Mouse (Mus musculus) MN1 (cell line): ENCODE results near the gene Srsf3.
"Not testable (repeated sequence)": the region's sequence is repeated elsewhere in the genome, so short reads cannot be mapped to it uniquely, and the experiment has no call there.

Experiments used
- DNase-seq: peaks from one replicate; pipeline ENCODE4 v3.0.0-alpha.2; 2016; ENCODE audit warnings: low spot score

The Srsf3 gene

DNA sequence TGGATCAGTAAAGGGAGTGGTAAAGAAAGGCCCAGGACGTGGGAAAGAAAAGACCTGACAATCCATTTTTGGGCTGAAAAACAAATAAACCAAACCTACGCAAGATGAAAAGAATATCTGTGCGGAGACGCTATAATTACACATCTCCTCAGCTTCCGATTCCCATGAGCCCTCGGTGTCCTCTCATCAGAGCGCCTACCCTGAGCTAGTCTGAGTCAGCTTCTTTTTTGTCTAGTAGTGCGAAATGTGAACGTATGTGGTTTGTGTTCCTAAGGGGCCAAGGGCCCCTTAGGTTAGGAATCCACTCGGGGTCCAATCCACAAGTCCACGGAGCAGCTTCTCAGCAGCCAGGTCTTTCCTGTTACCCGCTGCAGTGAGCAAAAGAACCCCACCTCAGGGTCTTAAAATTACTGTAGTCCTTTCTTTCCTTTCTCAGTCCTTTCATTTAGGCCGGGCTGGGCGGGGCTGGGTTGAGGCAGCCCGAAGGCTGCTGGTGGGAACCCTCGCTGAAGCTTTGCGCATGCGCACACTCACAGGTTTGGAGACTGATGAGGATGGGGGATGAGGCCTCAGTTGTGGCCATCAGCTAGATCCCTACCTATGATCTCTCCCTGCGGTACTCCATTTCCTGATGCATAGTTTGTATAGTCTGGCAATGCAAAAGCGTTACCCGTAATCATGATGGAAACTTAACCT is 33.0 kb downstream of the Srsf3 start:
- no peak for DNase-seq

- DNase-seq: no peak
These were observed 33.5 kb downstream of the Srsf3 start for GRCm38 (mm10) chr17:29065971-29066370.

- DNase-seq: not testable (repeated sequence)
These were observed 35.0 kb downstream of the Srsf3 start for GRCm38 (mm10) chr17:29067416-29067815.

- no peak for DNase-seq
These were observed 35.4 kb downstream of the Srsf3 start for GRCm38 (mm10) chr17:29067847-29068246.

DNA sequence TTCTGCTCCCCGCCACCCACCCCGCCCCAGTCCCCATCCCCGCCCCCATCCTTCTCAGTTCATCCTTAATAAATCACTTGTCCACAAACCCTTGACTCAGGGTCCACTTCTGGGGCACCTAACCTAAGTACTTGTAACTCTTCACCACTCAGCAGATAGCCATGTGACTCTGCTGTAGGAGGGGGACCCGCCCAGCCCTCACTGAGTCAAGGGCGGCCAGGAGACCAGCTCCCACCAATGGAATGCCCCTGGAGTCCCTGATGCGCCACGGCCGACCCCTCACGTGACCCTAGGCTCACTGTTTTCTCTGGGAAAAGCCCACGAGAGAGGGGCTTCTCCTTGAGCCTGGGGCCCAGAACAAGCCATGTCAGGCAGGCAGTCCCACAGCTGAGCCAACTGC is 36.6 kb downstream of the Srsf3 start:
- no peak for DNase-seq

- DNase-seq: no peak
These were observed 39.4 kb downstream of the Srsf3 start for GRCm38 (mm10) chr17:29071820-29072219.

- peak; percentile 15 for DNase-seq
These were observed 40.4 kb downstream of the Srsf3 start for GRCm38 (mm10) chr17:29072701-29073307.

- no peak for DNase-seq
These were observed 40.9 kb downstream of the Srsf3 start for GRCm38 (mm10) chr17:29073313-29073712.

- DNase-seq: no peak
These were observed 41.7 kb downstream of the Srsf3 start for GRCm38 (mm10) chr17:29074085-29074484.

DNA sequence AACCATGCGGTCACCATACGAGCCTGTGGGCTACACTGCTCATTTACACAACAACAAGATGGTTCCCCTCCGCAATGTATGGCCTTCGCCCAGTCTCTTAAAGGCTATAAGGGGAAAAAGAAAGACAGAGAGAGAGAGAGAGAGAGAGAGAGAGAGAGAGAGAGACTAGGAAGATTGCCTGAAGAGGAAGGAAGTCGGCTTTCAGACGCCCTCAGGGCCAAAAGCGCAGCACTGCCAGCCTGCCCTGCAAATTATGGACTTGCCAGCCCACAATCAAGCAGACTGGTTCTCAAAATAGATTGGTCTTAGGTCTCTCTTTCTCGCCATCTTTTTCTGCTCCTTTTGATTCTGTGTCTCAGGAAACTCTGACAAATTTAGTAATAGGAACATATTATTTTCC is 43.8 kb downstream of the Srsf3 start:
- no peak for DNase-seq

DNA sequence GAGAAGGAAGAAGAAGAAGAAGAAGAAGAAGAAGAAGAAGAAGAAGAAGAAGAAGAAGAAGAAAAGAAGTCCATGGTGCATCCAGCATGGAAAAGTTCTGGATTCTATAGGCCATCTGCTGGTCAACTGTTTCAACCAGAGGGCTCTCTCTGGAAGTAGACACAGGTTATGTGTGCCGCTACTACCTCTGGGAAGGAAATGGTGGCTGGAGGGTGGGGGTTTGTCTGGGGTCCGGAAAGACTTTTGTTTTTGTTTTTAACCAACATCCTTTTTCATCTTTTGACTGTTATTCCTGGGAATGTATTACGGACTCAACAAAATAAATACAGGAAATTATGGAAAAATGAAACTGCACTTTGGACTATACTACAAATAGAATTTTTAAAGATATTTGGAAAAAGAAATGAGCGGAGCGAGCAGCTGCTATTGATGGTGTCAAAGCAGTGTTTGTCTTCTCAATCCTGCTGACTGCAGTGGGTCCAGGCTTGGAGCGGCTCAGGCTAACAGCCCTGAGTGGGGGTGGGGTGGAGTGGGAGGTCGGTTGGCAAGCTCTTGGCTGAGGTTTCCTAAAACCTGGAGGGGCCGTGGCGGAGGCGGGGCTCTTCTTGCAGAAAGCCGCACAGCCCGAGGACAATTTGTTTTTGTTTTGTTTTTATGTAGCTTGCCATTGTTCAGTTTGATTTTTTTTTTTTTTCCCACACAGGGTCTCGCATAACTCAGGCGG is 45.5 kb downstream of the Srsf3 start:
- peak; percentile 82 for DNase-seq

DNA sequence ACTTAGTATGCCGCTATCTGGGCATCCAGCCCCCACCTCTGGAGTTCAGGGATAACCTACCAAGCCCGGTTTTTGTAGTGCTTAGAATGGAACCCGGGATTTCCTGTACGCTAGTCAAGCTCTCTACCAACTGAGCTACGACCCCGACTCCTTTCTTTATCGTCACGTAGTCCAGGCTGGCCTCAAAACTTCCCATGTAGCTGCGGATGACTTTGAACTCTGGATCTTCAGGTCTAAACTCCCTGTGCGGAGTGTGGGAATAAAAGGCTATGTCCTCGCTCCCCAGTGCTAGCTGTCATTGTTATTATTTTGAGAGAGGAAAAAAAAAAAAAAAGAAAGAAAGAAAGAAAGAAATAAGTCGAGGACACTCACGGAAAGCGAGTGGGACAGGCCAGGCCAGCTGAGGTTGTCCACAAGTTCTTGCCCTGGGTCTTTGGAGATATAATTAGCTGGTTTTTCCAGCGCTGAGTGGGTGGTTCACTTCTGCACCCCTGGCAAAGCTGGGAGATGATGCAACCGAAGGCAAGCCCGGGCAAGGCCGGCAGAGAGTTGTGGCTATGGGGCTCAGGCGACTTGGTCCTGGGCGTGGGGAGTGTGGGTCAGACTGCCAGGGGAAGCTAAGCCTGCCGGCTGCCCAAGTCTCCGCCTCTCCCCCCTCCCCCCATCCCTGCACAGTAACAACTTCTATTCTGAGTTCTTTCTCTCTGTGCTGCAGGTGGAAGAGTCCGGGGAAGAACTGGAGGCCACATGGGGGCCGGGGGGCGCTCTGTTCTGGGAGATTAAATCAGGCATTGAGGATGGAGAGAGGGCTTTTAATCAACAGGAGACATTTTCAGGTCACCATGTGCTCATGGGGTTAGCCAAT is 46.3 kb downstream of the Srsf3 start:
- peak; percentile 95 for DNase-seq

GRCm38 (mm10) chr17:29080758-29081617 is 48.6 kb downstream of the Srsf3 start:
- no peak for DNase-seq

GRCm38 (mm10) chr17:29081618-29082381 is 49.4 kb downstream of the Srsf3 start:
- DNase-seq: no peak

DNA sequence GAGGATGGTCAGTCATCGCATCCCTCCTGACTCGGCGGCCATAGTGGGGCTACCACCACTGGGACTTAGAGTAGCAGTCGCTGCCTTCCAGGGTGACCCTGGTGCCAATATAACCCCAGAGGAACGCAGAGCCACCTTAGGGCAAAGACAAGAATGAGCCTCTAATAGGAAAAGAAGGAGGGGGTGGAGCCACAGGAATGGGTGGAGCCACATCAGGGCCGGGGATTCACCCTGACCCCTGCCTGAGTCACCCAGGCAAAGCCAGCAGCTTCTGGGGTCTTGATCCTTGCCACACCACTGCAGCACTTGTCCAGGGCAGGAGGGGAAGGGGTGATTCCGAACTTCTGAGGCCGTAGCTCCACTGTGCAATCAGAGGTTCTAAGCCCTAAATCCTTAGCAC is 51.2 kb downstream of the Srsf3 start:
- no peak for DNase-seq

GRCm38 (mm10) chr17:29084656-29085055 is 52.2 kb downstream of the Srsf3 start:
- DNase-seq: no peak

- no peak for DNase-seq
These were observed 52.8 kb downstream of the Srsf3 start for GRCm38 (mm10) chr17:29085266-29085665.

- DNase-seq: no peak
These were observed 54.5 kb downstream of the Srsf3 start for GRCm38 (mm10) chr17:29086916-29087315.

DNA sequence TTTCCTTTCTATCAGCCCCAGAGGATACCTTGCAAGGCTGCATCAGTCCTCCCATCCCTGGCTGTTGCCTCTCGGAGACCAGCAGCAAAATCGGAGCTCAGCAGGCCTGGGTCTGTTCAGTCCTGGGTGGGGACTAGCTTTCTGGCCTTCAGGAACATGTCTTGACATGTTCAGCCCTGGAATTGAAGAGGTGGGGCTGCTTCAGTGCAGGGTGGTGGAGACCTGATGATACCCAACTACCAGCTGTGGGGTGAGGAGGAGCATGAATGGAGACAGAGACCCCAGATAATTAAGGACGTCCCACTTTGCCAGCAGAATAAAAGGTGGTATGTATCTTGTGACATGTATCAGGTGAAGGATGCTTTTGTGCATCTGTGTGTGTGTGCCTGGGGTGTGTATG is 58.3 kb downstream of the Srsf3 start, which contains the start of gene Cdkn1a:
TSS of gene Cdkn1a (plus strand) at position 201 of the 400 bp plus-strand sequence.
- no peak for DNase-seq

DNA sequence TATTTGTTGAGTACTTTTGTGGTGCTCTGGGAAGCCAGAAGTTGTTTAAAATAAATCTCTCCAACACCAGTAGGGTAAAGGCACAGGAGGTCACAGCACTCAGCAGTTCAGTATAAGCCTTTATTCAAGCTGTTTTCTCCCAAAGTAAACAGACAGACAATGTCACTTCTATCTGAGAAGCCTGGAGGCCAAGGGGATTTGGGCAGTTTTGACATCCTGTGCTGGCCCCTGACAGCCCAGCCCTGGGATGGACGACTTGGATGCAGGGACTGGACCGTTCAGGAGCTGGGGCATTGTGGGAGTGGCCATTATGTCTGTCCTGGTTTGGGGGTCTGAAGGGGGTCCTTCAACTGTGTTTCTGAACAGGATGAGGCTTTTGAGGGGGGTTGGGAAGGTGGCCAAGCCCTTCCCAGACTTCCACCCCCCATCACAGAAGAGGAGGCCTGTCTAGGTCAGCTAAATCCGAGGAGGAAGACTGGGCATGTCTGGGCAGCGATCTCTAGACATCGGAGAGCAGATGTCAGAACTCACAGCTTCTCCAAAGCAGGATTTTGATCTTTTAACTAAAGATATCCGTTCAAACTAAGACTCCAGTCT is 59.0 kb downstream of the Srsf3 start:
- DNase-seq: no peak
